Mouse (Mus musculus) liver, embryonic 14.5 days (tissue): ENCODE measurements around the gene Dpm2. TPM values are rescaled to one million over a fixed set of nuclear protein-coding genes. Genes with fewer than 3 reads are reported as not detected.

Experiments used
- ATAC-seq: fragments of 200-750 bp; cut with Nextera tagmentation; 2 replicates; pipeline ENCODE4 v1.8.0; 2017; ENCODE audit warnings: moderate number of reproducible peaks, mild to moderate bottlenecking, moderate library complexity; ENCODE audit not compliant: insufficient read depth
- DNase-seq, 3 experiments: peaks; one replicate each; pipeline ENCODE4 v3.0.0-alpha.2; 2012 to 2013; ENCODE audit warnings: low read depth in 3 of 3, low spot score in 3 of 3
- H3K27ac ChIP-seq: fragments of 300-500 bp; sonication (generic); 2 replicates; pipeline ENCODE4 v1.5.1; 2014; ENCODE audit warnings: moderate library complexity, mild to moderate bottlenecking, control low read depth, inconsistent platforms
- H3K27me3 ChIP-seq: fragments of 300-500 bp; sonication (generic); 2 replicates; pipeline ENCODE4 v1.6.1; 2014; ENCODE audit warnings: mild to moderate bottlenecking, low read length, moderate library complexity; ENCODE audit not compliant: control insufficient read depth, insufficient read depth
- H3K36me3 ChIP-seq: fragments of 300-500 bp; sonication (generic); replicated peaks from 2 replicates; pipeline ENCODE4 v1.6.1; 2014; ENCODE audit warnings: low read depth; ENCODE audit not compliant: control insufficient read depth, insufficient read depth
- H3K4me1 ChIP-seq, 2 experiments: fragments of 200-500 bp in 1 of 2; fragments of 300-500 bp in 1 of 2; sonication (generic) in 1 of 2; replicated peaks; 2 replicates each; pipeline ENCODE4 v1.6.1; 2012 to 2014; ENCODE audit warnings: antibody characterized with exemption in 1 of 2, inconsistent platforms in 1 of 2, low read length in 1 of 2; ENCODE audit not compliant: control insufficient read depth in 2 of 2, insufficient read depth in 2 of 2
- H3K4me2 ChIP-seq: fragments of 300-500 bp; sonication (generic); 2 replicates; pipeline ENCODE4 v1.6.1; 2014; ENCODE audit warnings: low read depth, mild to moderate bottlenecking, control low read depth, moderate library complexity
- H3K4me3 ChIP-seq, 2 experiments: fragments of 200-500 bp in 1 of 2; fragments of 300-500 bp in 1 of 2; sonication (generic) in 1 of 2; 2 replicates each; pipeline ENCODE4 v1.5.1; 2012 to 2014; ENCODE audit warnings: low read depth in 2 of 2, low read length in 2 of 2, mild to moderate bottlenecking in 2 of 2, control low read depth in 1 of 2, inconsistent platforms in 1 of 2, moderate library complexity in 1 of 2; ENCODE audit not compliant: insufficient read depth in 1 of 2
- H3K9ac ChIP-seq: fragments of 300-500 bp; sonication (generic); replicated peaks from 2 replicates; pipeline ENCODE4 v1.6.1; 2014; ENCODE audit warnings: mild to moderate bottlenecking, control low read depth, moderate library complexity
- H3K9me3 ChIP-seq: fragments of 300-500 bp; sonication (generic); 2 replicates; pipeline ENCODE4 v1.6.1; 2016; ENCODE audit warnings: low read length, mixed read lengths; ENCODE audit not compliant: control insufficient read depth
- CTCF ChIP-seq: IDR thresholded peaks from 2 replicates; pipeline ENCODE4 v1.5.1; 2016; ENCODE audit warnings: antibody characterized with exemption, low read depth, control low read depth
- EP300 ChIP-seq: IDR thresholded peaks from 2 replicates; pipeline ENCODE4 v1.6.1; 2016; ENCODE audit warnings: antibody characterized with exemption, low read depth
- WGBS: fragments of 180-500 bp; shearing (Covaris S2); extraction: QIAGEN DNeasy Blood & Tissue Kit; methylation state at CpG from one replicate; pipeline ENCODE4 v1.1.7; 2014; ENCODE audit not compliant: insufficient replicate concordance; 5-methylcytosine and 5-hydroxymethylcytosine counted together
- polyA plus RNA-seq, 2 experiments: library from polyadenylated mRNA; depleted of rRNA in 1 of 2; stranded (reverse) in 1 of 2; unstranded in 1 of 2; fragments of >200 nt; fragmentation: Nextera tagmentation in 1 of 2; extraction: Ambion mirVana in 1 of 2; gene quantifications; 2 replicates each; pipeline versions ENCODE4 v1.2.1 to v1.2.3; 2012 to 2014

The Dpm2 gene
- polyA plus RNA-seq, 2 experiments, result 53.5 to 53.6 TPM

DNA sequence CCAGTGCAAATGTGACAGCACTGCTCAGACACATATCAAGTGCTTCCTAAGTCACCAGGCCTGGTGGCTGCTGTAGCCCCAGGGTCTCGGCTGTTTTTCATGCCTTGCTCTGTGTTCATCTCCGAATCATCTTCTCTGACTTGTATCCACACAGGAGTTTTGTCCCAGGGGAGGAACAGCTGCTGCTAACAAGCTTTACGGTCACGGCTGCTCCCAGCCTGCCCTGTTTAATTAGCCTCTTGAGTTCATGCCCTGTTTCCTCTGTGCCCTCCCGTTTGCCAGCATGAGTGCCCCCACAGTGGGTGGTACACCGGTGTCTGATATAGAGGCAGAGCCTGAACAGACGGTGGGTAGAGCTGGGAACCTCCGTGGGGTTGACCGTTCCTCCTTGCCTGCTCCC lies 47.4 kb downstream of the Dpm2 start:
- Histone ChIP-seq H3K9me3 (peaks cover 2% of the 10 kb centered on the region), H3K4me1 (peaks cover 0 to 16% of the 10 kb centered on the region in 2 experiments; a peak in 3 of 4 replicates), H3K27me3 (no peaks in the 10 kb centered on the region), H3K9ac (no peak overlapping the region), H3K27ac (no peak overlapping the region), H3K4me3 (no peak overlapping the region), H3K4me2 (no peak overlapping the region), H3K36me3 (peaks cover 6% of the 10 kb centered on the region)
- 84% methylated on average over 9 of the region's 9 CpGs for WGBS
- ATAC-seq (no peak), DNase-seq (no peak)
- no peak for TF ChIP-seq EP300
- TF ChIP-seq CTCF, result no peak

DNA sequence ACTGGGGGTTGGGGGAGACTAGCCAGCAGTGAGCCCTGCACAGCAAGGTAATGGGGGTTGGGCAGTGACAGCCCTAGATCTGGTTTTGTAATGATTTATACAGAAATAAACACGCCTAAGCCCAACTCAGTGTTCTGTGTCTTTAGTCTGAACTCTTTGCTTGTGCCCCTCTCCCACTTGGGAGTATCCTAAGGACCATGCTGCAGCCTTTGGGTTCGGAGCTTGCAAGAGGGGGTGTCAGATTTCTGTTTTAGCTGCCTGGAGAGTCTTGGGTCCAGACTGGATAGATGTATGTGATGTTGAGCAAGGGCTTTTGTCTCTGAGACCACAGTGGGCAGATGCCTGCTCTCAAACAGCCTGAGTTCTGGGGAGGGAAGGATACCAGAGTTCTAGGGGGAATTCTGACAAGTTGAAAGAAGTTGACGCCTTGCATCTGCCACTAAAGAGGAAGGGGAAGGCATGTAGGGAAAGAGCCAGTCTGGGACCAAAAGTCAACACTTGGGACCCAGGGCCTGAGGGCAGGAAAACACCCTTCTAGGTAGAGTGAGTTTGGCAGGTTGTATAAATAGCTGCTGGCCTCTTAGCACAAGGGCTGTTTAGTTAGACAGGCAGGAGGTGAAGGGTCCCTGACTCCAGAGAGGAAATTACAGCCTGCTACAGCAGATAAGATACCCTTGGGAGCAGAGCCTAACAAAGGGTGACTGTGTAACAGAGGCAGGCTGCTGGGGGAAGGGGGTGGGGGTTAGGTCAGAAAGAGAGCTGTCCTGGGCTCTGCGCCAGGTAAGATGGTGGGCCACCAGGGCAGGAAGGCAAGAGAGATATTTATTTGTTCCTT lies 50.2 kb downstream of the Dpm2 start:
- ATAC-seq (peak; percentile 56), DNase-seq (no peak)
- TF ChIP-seq EP300 (no peak), CTCF (no peak)
- Histone ChIP-seq H3K27ac (no peak overlapping the region), H3K36me3 (peaks cover 6% of the 10 kb centered on the region), H3K4me2 (no peak overlapping the region), H3K9ac (no peak overlapping the region), H3K9me3 (peaks cover 2% of the 10 kb centered on the region), H3K27me3 (no peaks in the 10 kb centered on the region), H3K4me3 (no peak overlapping the region), H3K4me1 (peaks cover 0 to 26% of the 10 kb centered on the region in 2 experiments; a peak in 3 of 4 replicates)
- 35% methylated on average over 4 of the region's 4 CpGs for WGBS

DNA sequence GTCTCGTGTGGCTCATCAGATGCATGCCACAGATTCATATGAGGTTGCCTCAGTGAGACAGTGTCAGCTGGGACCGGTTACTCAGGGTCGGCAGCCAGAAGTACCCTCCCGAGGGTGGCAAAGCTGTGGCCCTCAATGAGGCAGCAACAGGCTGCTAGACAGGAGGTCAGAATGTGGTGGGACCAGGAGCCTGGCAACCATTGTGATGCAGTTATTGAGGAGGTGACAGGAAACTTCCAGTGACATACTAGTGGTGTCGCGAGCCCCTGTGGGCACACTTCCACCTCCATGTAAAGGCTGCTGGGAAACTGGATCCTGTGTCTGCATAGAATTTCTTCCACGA lies 50.8 kb downstream of the Dpm2 start, which contains the start of gene Ak1:
TSS of gene Ak1 (plus strand) at position 242 of the 343 bp plus-strand sequence.
- peaks cover 6% of the 10 kb centered on the region for H3K36me3 ChIP-seq
- no peak for DNase-seq
- no peak within 1 kb of the TSS for H3K4me3 ChIP-seq
- H3K27ac ChIP-seq, result no peak within 1 kb of the TSS
- H3K9ac ChIP-seq, result no peak within 1 kb of the TSS
- 33% methylated on average over 7 of the region's 7 CpGs for WGBS
- peaks cover 2% of the 10 kb centered on the region for H3K9me3 ChIP-seq
- H3K4me1 ChIP-seq, result peaks cover 0 to 26% of the 10 kb centered on the region in 2 experiments; a peak in 3 of 4 replicates
- no peak for TF ChIP-seq CTCF
- TF ChIP-seq EP300, result no peak
- no peak for ATAC-seq
- no peak within 1 kb of the TSS for H3K4me2 ChIP-seq
- no peaks in the 10 kb centered on the region for H3K27me3 ChIP-seq

Other genes starting within 250 kb of the Dpm2 start
- 40.3 and 43.3 TPM in 2 replicates for gene Ciz1, start 218.5 kb upstream of the Dpm2 start, polyA plus RNA-seq (2012; rRNA removed)
- gene Ciz1, start 218.5 kb upstream of the Dpm2 start, polyA plus RNA-seq (2014; fragmentation: Nextera tagmentation; extraction: Ambion mirVana), result 13.1 and 13.9 TPM in 2 replicates
- 2.9 and 4.0 TPM in 2 replicates for gene Dnm1, start 217.5 kb upstream of the Dpm2 start, polyA plus RNA-seq (2012; rRNA removed)
- gene Dnm1, start 217.5 kb upstream of the Dpm2 start, polyA plus RNA-seq (2014; fragmentation: Nextera tagmentation; extraction: Ambion mirVana), result 0.43 and 0.56 TPM in 2 replicates
- gene 1110008P14Rik, start 188.9 kb upstream of the Dpm2 start, polyA plus RNA-seq (2012; rRNA removed), result 32.6 and 39.6 TPM in 2 replicates
- gene 1110008P14Rik, start 188.9 kb upstream of the Dpm2 start, polyA plus RNA-seq (2014; fragmentation: Nextera tagmentation; extraction: Ambion mirVana), result 38.7 and 40.8 TPM in 2 replicates
- 29.8 and 30.2 TPM in 2 replicates for gene Lcn2, start 182.6 kb upstream of the Dpm2 start, polyA plus RNA-seq (2012; rRNA removed)
- gene Lcn2, start 182.6 kb upstream of the Dpm2 start, polyA plus RNA-seq (2014; fragmentation: Nextera tagmentation; extraction: Ambion mirVana), result 41.1 and 65.1 TPM in 2 replicates
- 7.9 and 11.6 TPM in 2 replicates for gene Ptges2, start 175.0 kb upstream of the Dpm2 start, polyA plus RNA-seq (2012; rRNA removed)
- gene Ptges2, start 175.0 kb upstream of the Dpm2 start, polyA plus RNA-seq (2014; fragmentation: Nextera tagmentation; extraction: Ambion mirVana), result 11.4 and 14.0 TPM in 2 replicates
- 1.3 and 1.4 TPM in 2 replicates for gene Naif1, start 120.4 kb upstream of the Dpm2 start, polyA plus RNA-seq (2012; rRNA removed)
- gene Naif1, start 120.4 kb upstream of the Dpm2 start, polyA plus RNA-seq (2014; fragmentation: Nextera tagmentation; extraction: Ambion mirVana), result 1.6 and 2.0 TPM in 2 replicates
- gene Slc25a25, start 119.4 kb upstream of the Dpm2 start, polyA plus RNA-seq (2012; rRNA removed), result 5.4 and 6.0 TPM in 2 replicates
- gene Slc25a25, start 119.4 kb upstream of the Dpm2 start, polyA plus RNA-seq (2014; fragmentation: Nextera tagmentation; extraction: Ambion mirVana), result 5.5 and 7.0 TPM in 2 replicates
- 0.88 and 1.0 TPM in 2 replicates for gene Fam102a, start 35.5 kb upstream of the Dpm2 start, polyA plus RNA-seq (2012; rRNA removed)
- gene Fam102a, start 35.5 kb upstream of the Dpm2 start, polyA plus RNA-seq (2014; fragmentation: Nextera tagmentation; extraction: Ambion mirVana), result 0.91 and 1.1 TPM in 2 replicates
- 0.11 TPM in 2 replicates for gene Pip5kl1, start 3.9 kb downstream of the Dpm2 start, polyA plus RNA-seq (2012; rRNA removed)
- not detected in 2 replicates for gene Pip5kl1, start 3.9 kb downstream of the Dpm2 start, polyA plus RNA-seq (2014; fragmentation: Nextera tagmentation; extraction: Ambion mirVana)
- gene 9430097D07Rik, start 4.8 kb downstream of the Dpm2 start, polyA plus RNA-seq (2012; rRNA removed), result not detected in 2 replicates
- gene 9430097D07Rik, start 4.8 kb downstream of the Dpm2 start, polyA plus RNA-seq (2014; fragmentation: Nextera tagmentation; extraction: Ambion mirVana), result 0.06 TPM in 1 of 2 replicates, not detected in the other
- gene St6galnac4, start 16.2 kb downstream of the Dpm2 start, polyA plus RNA-seq (2012; rRNA removed), result 5.4 and 5.6 TPM in 2 replicates
- 6.2 and 6.8 TPM in 2 replicates for gene St6galnac4, start 16.2 kb downstream of the Dpm2 start, polyA plus RNA-seq (2014; fragmentation: Nextera tagmentation; extraction: Ambion mirVana)
- 9.9 and 14.3 TPM in 2 replicates for gene St6galnac6, start 28.9 kb downstream of the Dpm2 start, polyA plus RNA-seq (2012; rRNA removed)
- gene St6galnac6, start 28.9 kb downstream of the Dpm2 start, polyA plus RNA-seq (2014; fragmentation: Nextera tagmentation; extraction: Ambion mirVana), result 3.2 and 4.4 TPM in 2 replicates
- gene Ak1, start 50.9 kb downstream of the Dpm2 start, polyA plus RNA-seq (2012; rRNA removed), result 0.34 and 0.37 TPM in 2 replicates
- 0.44 and 0.59 TPM in 2 replicates for gene Ak1, start 50.9 kb downstream of the Dpm2 start, polyA plus RNA-seq (2014; fragmentation: Nextera tagmentation; extraction: Ambion mirVana)
- gene Eng, start 75.7 kb downstream of the Dpm2 start, polyA plus RNA-seq (2012; rRNA removed), result 15.4 and 17.6 TPM in 2 replicates
- gene Eng, start 75.7 kb downstream of the Dpm2 start, polyA plus RNA-seq (2014; fragmentation: Nextera tagmentation; extraction: Ambion mirVana), result 13.9 and 16.5 TPM in 2 replicates
- gene Fpgs, start 133.3 kb downstream of the Dpm2 start, polyA plus RNA-seq (2012; rRNA removed), result 45.3 and 51.0 TPM in 2 replicates
- gene Fpgs, start 133.3 kb downstream of the Dpm2 start, polyA plus RNA-seq (2014; fragmentation: Nextera tagmentation; extraction: Ambion mirVana), result 21.6 and 25.7 TPM in 2 replicates
- 53.9 and 60.7 TPM in 2 replicates for gene Cdk9, start 142.2 kb downstream of the Dpm2 start, polyA plus RNA-seq (2012; rRNA removed)
- gene Cdk9, start 142.2 kb downstream of the Dpm2 start, polyA plus RNA-seq (2014; fragmentation: Nextera tagmentation; extraction: Ambion mirVana), result 36.5 and 42.0 TPM in 2 replicates
- gene Sh2d3c, start 150.2 kb downstream of the Dpm2 start, polyA plus RNA-seq (2012; rRNA removed), result 4.7 and 5.8 TPM in 2 replicates
- gene Sh2d3c, start 150.2 kb downstream of the Dpm2 start, polyA plus RNA-seq (2014; fragmentation: Nextera tagmentation; extraction: Ambion mirVana), result 3.5 and 5.1 TPM in 2 replicates
- 0.07 TPM in 1 of 2 replicates, not detected in the other for gene 6330409D20Rik, start 170.2 kb downstream of the Dpm2 start, polyA plus RNA-seq (2012; rRNA removed)
- not detected in 2 replicates for gene 6330409D20Rik, start 170.2 kb downstream of the Dpm2 start, polyA plus RNA-seq (2014; fragmentation: Nextera tagmentation; extraction: Ambion mirVana)
- gene Tor2a, start 186.4 kb downstream of the Dpm2 start, polyA plus RNA-seq (2012; rRNA removed), result 21.2 and 30.7 TPM in 2 replicates
- gene Tor2a, start 186.4 kb downstream of the Dpm2 start, polyA plus RNA-seq (2014; fragmentation: Nextera tagmentation; extraction: Ambion mirVana), result 25.2 and 28.1 TPM in 2 replicates
- gene Ttc16, start 204.8 kb downstream of the Dpm2 start, polyA plus RNA-seq (2012; rRNA removed), result 0.18 and 0.22 TPM in 2 replicates
- 0.09 and 0.10 TPM in 2 replicates for gene Ttc16, start 204.8 kb downstream of the Dpm2 start, polyA plus RNA-seq (2014; fragmentation: Nextera tagmentation; extraction: Ambion mirVana)
- gene Ptrh1, start 204.9 kb downstream of the Dpm2 start, polyA plus RNA-seq (2012; rRNA removed), result 1.3 and 1.7 TPM in 2 replicates
- 1.9 and 2.2 TPM in 2 replicates for gene Ptrh1, start 204.9 kb downstream of the Dpm2 start, polyA plus RNA-seq (2014; fragmentation: Nextera tagmentation; extraction: Ambion mirVana)
- gene Cfap157, start 213.6 kb downstream of the Dpm2 start, polyA plus RNA-seq (2012; rRNA removed), result not detected in 2 replicates
- not detected in 2 replicates for gene Cfap157, start 213.6 kb downstream of the Dpm2 start, polyA plus RNA-seq (2014; fragmentation: Nextera tagmentation; extraction: Ambion mirVana)